In genomic region chr4:87461181-87461912, GRCm38 (mm10) we compare ENCODE assay signal across 9 mouse cellular contexts.
DNase-seq lines count a peak whose midpoint lies in the region; ATAC-seq lines count a peak whose summit lies in the region.
"Had no signal": no experiment of that assay in that cellular context is flagged by ENCODE, and none has a peak within 500 bp of the region (broad histone marks: within the 10 kb centered on the region; RNA-seq: fewer than 3 reads in every experiment).

No protein-coding gene starts in this region.

- H3K9ac ChIP-seq in midbrain, embryonic 12.5 days (replicated peaks), result no peak overlapping the region
- H3K9ac ChIP-seq in embryonic facial prominence, embryonic 14.5 days (ENCODE audit: low read depth, low read length), result no peak overlapping the region
- H3K9ac ChIP-seq in stomach, embryonic 14.5 days (replicated peaks; ENCODE audit: low read depth, low read length), result no peak overlapping the region
- H3K9ac ChIP-seq: liver, embryonic 15.5 days had no signal

- peak; percentile 71 for ATAC-seq in midbrain, embryonic 12.5 days (ENCODE audit: low FRiP score, low read depth)
- ATAC-seq in embryonic facial prominence, embryonic 14.5 days (ENCODE audit: low read depth), result peak; percentile 94
- ATAC-seq in stomach, embryonic 14.5 days (ENCODE audit: insufficient number of reproducible peaks, insufficient read depth, low FRiP score, low read depth), result peak; percentile 23; the same call in 1 of the 2 replicates
- ATAC-seq in megakaryocyte, adult 5-6 weeks (ENCODE audit: poor library complexity, severe bottlenecking), result no peak

- WGBS in midbrain, embryonic 12.5 days, result 70% methylated on average over 7 of the region's 7 CpGs
- 85% methylated on average over 7 of the region's 7 CpGs for WGBS in midbrain, embryonic 10.5 days
- 26% methylated on average over 7 of the region's 7 CpGs for WGBS in embryonic facial prominence, embryonic 14.5 days
- WGBS in stomach, embryonic 14.5 days, result 60% methylated on average over 7 of the region's 7 CpGs

- H3K4me3 ChIP-seq in midbrain, embryonic 12.5 days, result no peak overlapping the region
- no peak overlapping the region for H3K4me3 ChIP-seq in midbrain, embryonic 10.5 days
- no peak overlapping the region for H3K4me3 ChIP-seq in embryonic facial prominence, embryonic 14.5 days (ENCODE audit: low read depth, low read length)
- H3K4me3 ChIP-seq in stomach, embryonic 14.5 days (ENCODE audit: low read depth, low read length), result no peak overlapping the region
- H3K4me3 ChIP-seq: liver, embryonic 15.5 days had no signal

- no peaks in the 10 kb centered on the region for H3K27me3 ChIP-seq in midbrain, embryonic 12.5 days
- no peaks in the 10 kb centered on the region for H3K27me3 ChIP-seq in midbrain, embryonic 10.5 days (ENCODE audit: low read depth, poor library complexity, severe bottlenecking)
- H3K27me3 ChIP-seq in embryonic facial prominence, embryonic 14.5 days (replicated peaks; ENCODE audit: control insufficient read depth, insufficient read depth, low read length), result no peaks in the 10 kb centered on the region
- no peaks in the 10 kb centered on the region for H3K27me3 ChIP-seq in stomach, embryonic 14.5 days (ENCODE audit: control insufficient read depth, insufficient read depth, low read length)
- H3K27me3 ChIP-seq: liver, embryonic 15.5 days had no signal

- no peaks in the 10 kb centered on the region for H3K4me1 ChIP-seq in midbrain, embryonic 12.5 days
- H3K4me1 ChIP-seq in midbrain, embryonic 10.5 days, result peaks cover 8% of the 10 kb centered on the region; the same call in 1 of the 2 replicates
- peaks cover 22% of the 10 kb centered on the region for H3K4me1 ChIP-seq in embryonic facial prominence, embryonic 14.5 days (ENCODE audit: control insufficient read depth, insufficient read depth, low read length)
- peaks cover 4% of the 10 kb centered on the region for H3K4me1 ChIP-seq in stomach, embryonic 14.5 days (ENCODE audit: control insufficient read depth, insufficient read depth, low read length)
- H3K4me1 ChIP-seq: liver, embryonic 15.5 days had no signal

- H3K27ac ChIP-seq in midbrain, embryonic 12.5 days (replicated peaks), result no peak overlapping the region
- no peak overlapping the region for H3K27ac ChIP-seq in midbrain, embryonic 10.5 days (replicated peaks)
- peak overlapping the region; percentile 45; the same call in 1 of the 2 replicates for H3K27ac ChIP-seq in embryonic facial prominence, embryonic 14.5 days (replicated peaks; ENCODE audit: low read depth, low read length)
- H3K27ac ChIP-seq in stomach, embryonic 14.5 days (ENCODE audit: low read length), result no peak overlapping the region
- H3K27ac ChIP-seq: liver, embryonic 15.5 days had no signal

- no peak for DNase-seq in midbrain, embryonic 10.5 days (ENCODE audit: low spot score)
- DNase-seq in embryonic facial prominence, embryonic 14.5 days (ENCODE audit: low spot score), result peak; percentile 94
- peak; percentile 20 for DNase-seq in layer of hippocampus, adult 9-10 months (ENCODE audit: low spot score)
- DNase-seq in ovary, postnatal 10 days (ENCODE audit: low spot score), result no peak
- no peak for DNase-seq in liver

- no peak overlapping the region for H3K4me2 ChIP-seq in midbrain, embryonic 12.5 days (replicated peaks)
- no peak overlapping the region for H3K4me2 ChIP-seq in embryonic facial prominence, embryonic 14.5 days (ENCODE audit: low read depth, low read length)
- H3K4me2 ChIP-seq in stomach, embryonic 14.5 days (replicated peaks; ENCODE audit: low read depth, low read length), result no peak overlapping the region
- H3K4me2 ChIP-seq: liver, embryonic 15.5 days had no signal

- no peaks in the 10 kb centered on the region for H3K9me3 ChIP-seq in midbrain, embryonic 12.5 days
- H3K9me3 ChIP-seq in midbrain, embryonic 10.5 days (replicated peaks), result no peaks in the 10 kb centered on the region
- no peaks in the 10 kb centered on the region for H3K9me3 ChIP-seq in embryonic facial prominence, embryonic 14.5 days (ENCODE audit: control insufficient read depth, low read length)
- H3K9me3 ChIP-seq in stomach, embryonic 14.5 days (ENCODE audit: control insufficient read depth, low read depth, low read length), result no peaks in the 10 kb centered on the region
- H3K9me3 ChIP-seq: liver, embryonic 15.5 days had no signal

- H3K36me3 ChIP-seq in midbrain, embryonic 12.5 days, result no peaks in the 10 kb centered on the region
- no peaks in the 10 kb centered on the region for H3K36me3 ChIP-seq in midbrain, embryonic 10.5 days
- no peaks in the 10 kb centered on the region for H3K36me3 ChIP-seq in embryonic facial prominence, embryonic 14.5 days (ENCODE audit: control insufficient read depth, insufficient read depth, low read length)
- no peaks in the 10 kb centered on the region for H3K36me3 ChIP-seq in stomach, embryonic 14.5 days (ENCODE audit: control insufficient read depth, insufficient read depth, low read length)
- H3K36me3 ChIP-seq: liver, embryonic 15.5 days had no signal

Comparison
In these comparisons a context has a peak if more than half of its experiments do, and no peak if none do; other contexts are left out.
1. DNase-seq: peak in embryonic facial prominence, embryonic 14.5 days (single experiment) and layer of hippocampus, adult 9-10 months (single experiment); none in midbrain, embryonic 10.5 days (single experiment), ovary, postnatal 10 days (single experiment) and liver (single experiment).